Mouse (Mus musculus) E14TG2a.4 (cell line): ENCODE measurements around the gene Nkain2.

Source experiments
- CTCF ChIP-seq: conservative IDR thresholded peaks from 2 replicates; pipeline ENCODE4 v1.5.1; 2014; ENCODE audit warnings: low read length
- NANOG ChIP-seq: IDR thresholded peaks from 2 replicates; pipeline ENCODE4 v1.6.1; 2014; ENCODE audit warnings: borderline replicate concordance, low read length, mixed read lengths

DNA sequence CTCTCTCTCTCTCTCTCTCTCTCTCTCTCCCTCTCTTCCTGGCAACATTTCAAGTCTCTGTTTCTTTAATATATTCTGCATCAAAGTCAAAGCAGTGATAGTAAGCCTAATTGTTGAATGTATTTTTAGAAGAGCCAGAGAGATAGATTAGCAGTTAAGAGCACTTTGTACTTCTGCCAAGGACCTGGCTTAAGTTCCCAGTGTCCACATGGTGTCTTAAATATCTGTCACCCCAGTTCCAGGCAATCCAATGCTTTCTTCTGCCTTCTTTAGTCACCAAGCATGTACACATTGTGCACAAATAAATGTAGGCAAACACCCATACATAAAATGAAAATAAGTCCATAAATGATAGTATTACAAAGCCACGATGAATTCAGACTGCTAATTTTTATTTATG lies 871.9 kb downstream of the Nkain2 start:
- no peak for TF ChIP-seq NANOG
- no peak for TF ChIP-seq CTCF
